Mouse (Mus musculus) c-Kit-positive CD71-positive TER-119-positive erythroid progenitor cells, embryonic 14.5 days (primary cell): ENCODE measurements around the gene Armh3.
A peak's percentile ranks its signal among the peaks of the same experiment; 100 is the strongest.
"Not testable (repeated sequence)": the region's sequence is repeated elsewhere in the genome, so short reads cannot be mapped to it uniquely, and the experiment has no call there.

ENCODE experiments used
- DNase-seq: peaks from one replicate; pipeline ENCODE4 v3.0.0-alpha.2; 2013; ENCODE audit warnings: low spot score

Armh3 gene

GRCm38 (mm10) chr19:45821832-45822231 lies 176.5 kb downstream of the Armh3 start:
- DNase-seq, result no peak

- DNase-seq, result no peak
Measured at GRCm38 (mm10) chr19:45817816-45818490, 180.3 kb downstream of the Armh3 start.

GRCm38 (mm10) chr19:45816727-45817126 lies 181.6 kb downstream of the Armh3 start:
- DNase-seq, result no peak

- no peak for DNase-seq
Measured at GRCm38 (mm10) chr19:45815831-45816405, 182.4 kb downstream of the Armh3 start, which contains the start of gene Kcnip2. Kcnip2 (minus strand) TSS chr19:45816061.

GRCm38 (mm10) chr19:45815170-45815569 lies 183.1 kb downstream of the Armh3 start:
- no peak for DNase-seq

GRCm38 (mm10) chr19:45813801-45814200 lies 184.5 kb downstream of the Armh3 start:
- no peak for DNase-seq

- DNase-seq, result peak; percentile 63
Measured at GRCm38 (mm10) chr19:45813263-45813662, 185.0 kb downstream of the Armh3 start.

GRCm38 (mm10) chr19:45812673-45813252 lies 185.5 kb downstream of the Armh3 start:
- no peak for DNase-seq

GRCm38 (mm10) chr19:45812115-45812514 lies 186.2 kb downstream of the Armh3 start:
- DNase-seq, result peak; percentile 54

- DNase-seq, result no peak
Measured at GRCm38 (mm10) chr19:45811028-45811674, 187.1 kb downstream of the Armh3 start.

- DNase-seq, result no peak
Measured at GRCm38 (mm10) chr19:45807732-45808131, 190.6 kb downstream of the Armh3 start.

GRCm38 (mm10) chr19:45805817-45806216 lies 192.5 kb downstream of the Armh3 start:
- DNase-seq, result not testable (repeated sequence)

- DNase-seq, result no peak
Measured at GRCm38 (mm10) chr19:45804593-45805368, 193.5 kb downstream of the Armh3 start.

- no peak for DNase-seq
Measured at GRCm38 (mm10) chr19:45803408-45803807, 194.9 kb downstream of the Armh3 start.

GRCm38 (mm10) chr19:45802702-45803101 lies 195.6 kb downstream of the Armh3 start:
- no peak for DNase-seq

- no peak for DNase-seq
Measured at GRCm38 (mm10) chr19:45796879-45797278, 201.4 kb downstream of the Armh3 start.

GRCm38 (mm10) chr19:45796061-45796556 lies 202.2 kb downstream of the Armh3 start:
- DNase-seq, result no peak

- no peak for DNase-seq
Measured at GRCm38 (mm10) chr19:45795406-45795944, 202.8 kb downstream of the Armh3 start.

GRCm38 (mm10) chr19:45794718-45795117 lies 203.6 kb downstream of the Armh3 start:
- DNase-seq, result no peak

- DNase-seq, result no peak
Measured at GRCm38 (mm10) chr19:45792404-45792803, 205.9 kb downstream of the Armh3 start.
